Mouse (Mus musculus): Measurements from ENCODE around the gene Slc50a1. TPM values are rescaled to one million over a fixed set of nuclear protein-coding genes. Genes with fewer than 3 reads are reported as not detected.
A peak's percentile ranks its signal among the peaks of the same experiment; 100 is the strongest.

Gene Slc50a1
- polyA plus RNA-seq, 1 experiment from 2014 or later: 55.1 TPM

GRCm38 (mm10) chr3:89314791-89315190 is 44.4 kb upstream of the Slc50a1 start:
- peak overlapping the region; percentile 60; the same call in 1 of the 2 replicates for H3K9ac ChIP-seq (ENCODE audit: low read depth, low read length)
- H3K9me3 ChIP-seq (ENCODE audit: control insufficient read depth, low read length): no peaks in the 10 kb centered on the region
- H3K27me3 ChIP-seq (ENCODE audit: control insufficient read depth, insufficient read depth, low read length): peaks cover 17% of the 10 kb centered on the region
- peak overlapping the region; percentile 61; the same call in 1 of the 2 replicates for H3K4me2 ChIP-seq (replicated peaks; ENCODE audit: low read depth, low read length)
- WGBS: 41% methylated on average over 2 of the region's 2 CpGs
- H3K4me1 ChIP-seq (ENCODE audit: control insufficient read depth, insufficient read depth, low read length): peaks cover 37% of the 10 kb centered on the region
- peak overlapping the region; percentile 33; the same call in 1 of the 2 replicates for H3K4me3 ChIP-seq (ENCODE audit: low read length)
- H3K27ac ChIP-seq (ENCODE audit: low read depth, low read length): no peak overlapping the region
- no peaks in the 10 kb centered on the region for H3K36me3 ChIP-seq (ENCODE audit: control insufficient read depth, insufficient read depth, low read length)
- ATAC-seq (ENCODE audit: low FRiP score, low TSS enrichment): no peak

- ATAC-seq (ENCODE audit: low FRiP score, low TSS enrichment): no peak
- Histone ChIP-seq H3K4me1 (ENCODE audit: control insufficient read depth, insufficient read depth, low read length) (peaks cover 33% of the 10 kb centered on the region), H3K4me3 (ENCODE audit: low read length) (no peak overlapping the region), H3K27ac (ENCODE audit: low read depth, low read length) (no peak overlapping the region), H3K27me3 (ENCODE audit: control insufficient read depth, insufficient read depth, low read length) (peaks cover 14% of the 10 kb centered on the region), H3K9me3 (ENCODE audit: control insufficient read depth, low read length) (no peaks in the 10 kb centered on the region), H3K4me2 (replicated peaks; ENCODE audit: low read depth, low read length) (no peak overlapping the region), H3K9ac (ENCODE audit: low read depth, low read length) (no peak overlapping the region), H3K36me3 (ENCODE audit: control insufficient read depth, insufficient read depth, low read length) (no peaks in the 10 kb centered on the region)
- WGBS: 74% methylated on average over 5 of the region's 5 CpGs
Measured at GRCm38 (mm10) chr3:89314340-89314739, 44.0 kb upstream of the Slc50a1 start.

GRCm38 (mm10) chr3:89308089-89308488 is 37.7 kb upstream of the Slc50a1 start:
- peak; percentile 87 for ATAC-seq (ENCODE audit: low FRiP score, low TSS enrichment)
- no peak overlapping the region for H3K4me2 ChIP-seq (replicated peaks; ENCODE audit: low read depth, low read length)

GRCm38 (mm10) chr3:89305551-89306325 is 35.4 kb upstream of the Slc50a1 start:
- no peak overlapping the region for H3K4me3 ChIP-seq (ENCODE audit: low read length)
- no peaks in the 10 kb centered on the region for H3K36me3 ChIP-seq (ENCODE audit: control insufficient read depth, insufficient read depth, low read length)
- no peak overlapping the region for H3K4me2 ChIP-seq (replicated peaks; ENCODE audit: low read depth, low read length)
- H3K9ac ChIP-seq (ENCODE audit: low read depth, low read length): no peak overlapping the region
- ATAC-seq (ENCODE audit: low FRiP score, low TSS enrichment): no peak
- WGBS: 42% methylated on average over 8 of the region's 8 CpGs
- peaks cover 8% of the 10 kb centered on the region; the same call in 1 of the 2 replicates for H3K4me1 ChIP-seq (ENCODE audit: control insufficient read depth, insufficient read depth, low read length)
- H3K9me3 ChIP-seq (ENCODE audit: control insufficient read depth, low read length): no peaks in the 10 kb centered on the region
- H3K27ac ChIP-seq (ENCODE audit: low read depth, low read length): no peak overlapping the region
- no peaks in the 10 kb centered on the region for H3K27me3 ChIP-seq (ENCODE audit: control insufficient read depth, insufficient read depth, low read length)

More at GRCm38 (mm10) chr3:89308089-89308488, 37.7 kb upstream of the Slc50a1 start:
- H3K9ac ChIP-seq (ENCODE audit: low read depth, low read length): no peak overlapping the region
- H3K4me3 ChIP-seq (ENCODE audit: low read length): no peak overlapping the region
- H3K36me3 ChIP-seq (ENCODE audit: control insufficient read depth, insufficient read depth, low read length): no peaks in the 10 kb centered on the region
- H3K4me1 ChIP-seq (ENCODE audit: control insufficient read depth, insufficient read depth, low read length): peaks cover 8% of the 10 kb centered on the region; the same call in 1 of the 2 replicates
- no peaks in the 10 kb centered on the region for H3K27me3 ChIP-seq (ENCODE audit: control insufficient read depth, insufficient read depth, low read length)
- no peak overlapping the region for H3K27ac ChIP-seq (ENCODE audit: low read depth, low read length)
- H3K9me3 ChIP-seq (ENCODE audit: control insufficient read depth, low read length): no peaks in the 10 kb centered on the region
- WGBS: 2% methylated on average over 9 of the region's 9 CpGs

GRCm38 (mm10) chr3:89305105-89305504 is 34.7 kb upstream of the Slc50a1 start:
- Histone ChIP-seq H3K36me3 (ENCODE audit: control insufficient read depth, insufficient read depth, low read length) (no peaks in the 10 kb centered on the region), H3K4me1 (ENCODE audit: control insufficient read depth, insufficient read depth, low read length) (peaks cover 8% of the 10 kb centered on the region; the same call in 1 of the 2 replicates), H3K9ac (ENCODE audit: low read depth, low read length) (no peak overlapping the region), H3K9me3 (ENCODE audit: control insufficient read depth, low read length) (no peaks in the 10 kb centered on the region), H3K4me3 (ENCODE audit: low read length) (no peak overlapping the region), H3K27me3 (ENCODE audit: control insufficient read depth, insufficient read depth, low read length) (no peaks in the 10 kb centered on the region), H3K27ac (ENCODE audit: low read depth, low read length) (no peak overlapping the region), H3K4me2 (replicated peaks; ENCODE audit: low read depth, low read length) (no peak overlapping the region)
- WGBS: 68% methylated on average over 4 of the region's 4 CpGs
- no peak for ATAC-seq (ENCODE audit: low FRiP score, low TSS enrichment)

- Histone ChIP-seq H3K9me3 (ENCODE audit: control insufficient read depth, low read length) (no peaks in the 10 kb centered on the region), H3K9ac (ENCODE audit: low read depth, low read length) (no peak overlapping the region), H3K4me2 (replicated peaks; ENCODE audit: low read depth, low read length) (no peak overlapping the region), H3K27ac (ENCODE audit: low read depth, low read length) (no peak overlapping the region), H3K4me3 (ENCODE audit: low read length) (no peak overlapping the region), H3K27me3 (ENCODE audit: control insufficient read depth, insufficient read depth, low read length) (no peaks in the 10 kb centered on the region), H3K4me1 (ENCODE audit: control insufficient read depth, insufficient read depth, low read length) (peaks cover 8% of the 10 kb centered on the region; the same call in 1 of the 2 replicates), H3K36me3 (ENCODE audit: control insufficient read depth, insufficient read depth, low read length) (no peaks in the 10 kb centered on the region)
- no peak for ATAC-seq (ENCODE audit: low FRiP score, low TSS enrichment)
- WGBS: 69% methylated on average over 6 of the region's 6 CpGs
Measured at GRCm38 (mm10) chr3:89304440-89304839, 34.1 kb upstream of the Slc50a1 start.

- Histone ChIP-seq H3K4me2 (replicated peaks; ENCODE audit: low read depth, low read length) (no peak overlapping the region), H3K9ac (ENCODE audit: low read depth, low read length) (no peak overlapping the region), H3K27ac (ENCODE audit: low read depth, low read length) (no peak overlapping the region), H3K4me1 (ENCODE audit: control insufficient read depth, insufficient read depth, low read length) (peaks cover 4% of the 10 kb centered on the region; the same call in 1 of the 2 replicates), H3K36me3 (ENCODE audit: control insufficient read depth, insufficient read depth, low read length) (no peaks in the 10 kb centered on the region), H3K9me3 (ENCODE audit: control insufficient read depth, low read length) (no peaks in the 10 kb centered on the region), H3K4me3 (ENCODE audit: low read length) (no peak overlapping the region), H3K27me3 (ENCODE audit: control insufficient read depth, insufficient read depth, low read length) (no peaks in the 10 kb centered on the region)
- no peak for ATAC-seq (ENCODE audit: low FRiP score, low TSS enrichment)
- WGBS: 63% methylated on average over 2 of the region's 2 CpGs
Measured at GRCm38 (mm10) chr3:89300514-89300913, 30.1 kb upstream of the Slc50a1 start.

- 40% methylated on average over 1 of the region's 1 CpGs for WGBS
- no peaks in the 10 kb centered on the region for H3K36me3 ChIP-seq (ENCODE audit: control insufficient read depth, insufficient read depth, low read length)
- no peak for ATAC-seq (ENCODE audit: low FRiP score, low TSS enrichment)
- no peaks in the 10 kb centered on the region for H3K27me3 ChIP-seq (ENCODE audit: control insufficient read depth, insufficient read depth, low read length)
- H3K27ac ChIP-seq (ENCODE audit: low read depth, low read length): no peak overlapping the region
- H3K4me3 ChIP-seq (ENCODE audit: low read length): peak overlapping the region; percentile 31; the same call in 1 of the 2 replicates
- H3K9ac ChIP-seq (ENCODE audit: low read depth, low read length): 0 out of 2 replicates have a peak overlapping the region, but pooled peaks have one; percentile 31
- no peaks in the 10 kb centered on the region for H3K4me1 ChIP-seq (ENCODE audit: control insufficient read depth, insufficient read depth, low read length)
- peak overlapping the region; percentile 48 for H3K4me2 ChIP-seq (replicated peaks; ENCODE audit: low read depth, low read length)
- H3K9me3 ChIP-seq (ENCODE audit: control insufficient read depth, low read length): no peaks in the 10 kb centered on the region
Measured at GRCm38 (mm10) chr3:89300071-89300470, 29.7 kb upstream of the Slc50a1 start.

GRCm38 (mm10) chr3:89299499-89299898 is 29.1 kb upstream of the Slc50a1 start:
- H3K4me2 ChIP-seq (replicated peaks; ENCODE audit: low read depth, low read length): peak overlapping the region; percentile 48
- no peaks in the 10 kb centered on the region for H3K27me3 ChIP-seq (ENCODE audit: control insufficient read depth, insufficient read depth, low read length)
- H3K4me1 ChIP-seq (ENCODE audit: control insufficient read depth, insufficient read depth, low read length): no peaks in the 10 kb centered on the region
- peak; percentile 70 for ATAC-seq (ENCODE audit: low FRiP score, low TSS enrichment)
- H3K9ac ChIP-seq (ENCODE audit: low read depth, low read length): peak overlapping the region; percentile 31
- peak overlapping the region; percentile 31 for H3K4me3 ChIP-seq (ENCODE audit: low read length)
- WGBS: under 1% methylated on average over 14 of the region's 14 CpGs
- no peak overlapping the region for H3K27ac ChIP-seq (ENCODE audit: low read depth, low read length)
- H3K36me3 ChIP-seq (ENCODE audit: control insufficient read depth, insufficient read depth, low read length): no peaks in the 10 kb centered on the region
- H3K9me3 ChIP-seq (ENCODE audit: control insufficient read depth, low read length): no peaks in the 10 kb centered on the region
